Mouse (Mus musculus) CH12.LX (cell line): ENCODE measurements at regions not wholly inside any gene's neighbourhood (a gene's known extent, or its start where the extent isn't known, plus 50 kb on each side); places are given as distances from the start of the nearest gene placed in this dataset.

Experiments
- NRF1 ChIP-seq: IDR thresholded peaks from 2 replicates; pipeline ENCODE4 v1.6.1; 2014; ENCODE audit warnings: low read depth, mild to moderate bottlenecking, inconsistent platforms, low read length, improper control_type of control experiment, moderate library complexity
- USF1 ChIP-seq: IDR thresholded peaks from 2 replicates; pipeline ENCODE4 v1.6.1; 2014; ENCODE audit warnings: low read depth, mild to moderate bottlenecking, inconsistent platforms, low read length, improper control_type of control experiment
- ZKSCAN1 ChIP-seq: IDR thresholded peaks from 2 replicates; pipeline ENCODE4 v1.6.1; 2012; ENCODE audit warnings: low read depth, inconsistent platforms, low read length, improper control_type of control experiment, borderline replicate concordance

GRCm38 (mm10) chr1:166899238-166899637 is 102.0 kb upstream of the Fam78b start:
- no peak for TF ChIP-seq NRF1
- TF ChIP-seq USF1, result no peak
- no peak for TF ChIP-seq ZKSCAN1
